Mouse (Mus musculus) left cerebral cortex, postnatal 4 days (tissue): ENCODE measurements around the gene Dpf2. TPM values are rescaled to one million over a fixed set of nuclear protein-coding genes. Genes with fewer than 3 reads are reported as not detected.

Source experiments
- DNase-seq: peaks from one replicate; pipeline ENCODE4 v3.0.0-alpha.2; 2022
- intact Hi-C: fragments of 180-260 bp; cut with DNase I; formaldehyde crosslinking; loops from one replicate; pipeline ENCODE4 v1.15.1; 2025
- total RNA-seq, 2 experiments: library from RNA; stranded (reverse); gene quantifications; 2 replicates each; pipeline ENCODE4 v1.2.3; 2021

Gene Dpf2
- total RNA-seq = 10 to 100 TPM; 76.1 to 84.1 TPM

DNA sequence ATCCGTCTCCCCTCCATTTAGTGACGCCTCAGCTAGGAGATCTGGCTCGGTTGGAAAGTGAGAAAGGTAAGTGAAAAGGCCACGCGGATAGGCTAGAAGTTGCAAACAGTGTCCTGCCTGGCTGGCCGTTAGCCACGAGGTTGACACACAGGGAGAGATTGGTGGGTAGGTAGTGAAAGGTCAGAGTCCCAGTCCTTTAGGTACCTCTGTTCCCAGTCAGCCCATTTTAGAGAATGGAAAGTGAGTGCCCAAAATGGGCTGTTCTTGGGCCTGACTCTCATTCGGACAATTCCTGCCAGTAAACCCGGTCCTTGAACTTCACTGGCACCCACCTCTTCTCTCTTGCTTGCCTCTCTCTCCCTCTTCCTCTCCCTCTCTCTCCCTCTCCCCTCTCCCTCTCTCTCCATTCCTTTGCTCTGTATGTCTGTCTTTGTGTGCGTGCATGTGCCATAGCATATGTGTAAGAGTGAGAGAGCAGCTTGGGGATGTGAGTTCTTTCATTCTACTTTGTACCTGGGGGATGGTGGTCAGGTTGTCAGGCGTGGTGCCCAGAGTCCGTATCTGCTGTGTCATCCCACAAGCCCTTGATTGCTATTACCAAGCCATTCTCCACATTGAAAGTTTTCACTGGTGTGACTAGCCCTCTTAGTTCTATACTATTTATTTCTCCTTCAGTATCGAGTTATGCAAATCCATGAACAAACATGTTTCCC, at the start of gene Dpf2:
TSS of gene Dpf2 (minus strand) at position 4 of the 713 bp plus-strand sequence.
- intact Hi-C loops = no loop called here
- DNase-seq = no peak

DNA sequence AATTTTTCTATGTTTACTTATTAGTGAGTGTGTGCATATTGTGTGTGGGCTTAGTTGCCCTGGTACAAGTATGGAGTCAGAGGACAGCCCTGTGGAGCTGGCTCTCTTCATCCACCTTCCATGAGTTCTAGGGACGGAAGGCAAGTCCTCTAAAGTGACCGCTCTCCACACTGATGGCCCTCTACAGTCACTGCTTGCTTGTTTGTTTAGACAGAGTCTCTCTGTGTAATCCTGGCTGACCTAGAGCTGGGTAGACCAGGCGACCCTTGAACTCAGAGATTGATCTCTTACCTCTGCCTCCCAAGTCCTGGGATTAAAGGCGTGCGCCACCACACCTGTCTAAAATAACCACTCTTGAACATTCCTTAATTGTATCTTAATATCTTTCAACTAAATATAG, 44.6 kb upstream of the Dpf2 start:
- DNase-seq = no peak
- intact Hi-C loops = loop anchor here (5.0 kb wide), 1 partner anchor 35 kb away; the partner anchor contains the start of gene Cdc42ep2

DNA sequence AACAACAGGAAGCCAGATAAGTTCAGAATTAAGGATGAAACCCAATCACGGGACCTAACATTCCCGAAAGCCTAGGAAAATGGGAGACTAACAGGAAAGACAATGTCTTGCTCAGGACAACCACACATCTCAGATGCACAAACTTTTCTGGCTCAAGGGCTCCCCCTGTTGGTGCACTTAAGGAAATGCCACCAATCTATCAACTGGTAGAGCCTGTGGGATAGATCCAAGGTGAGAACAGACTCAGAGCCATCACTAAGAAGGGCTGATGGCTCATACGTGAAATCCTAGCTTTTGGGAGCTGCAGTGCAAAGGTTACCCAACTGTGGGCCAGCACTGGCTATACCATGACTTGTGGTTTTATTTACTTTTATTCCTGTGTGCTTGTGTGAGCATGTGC, 43.9 kb upstream of the Dpf2 start:
- peak; percentile 80 for DNase-seq
- intact Hi-C loops = loop anchor here (5.0 kb wide), 1 partner anchor 34 kb away; the partner anchor contains the start of gene Cdc42ep2

DNA sequence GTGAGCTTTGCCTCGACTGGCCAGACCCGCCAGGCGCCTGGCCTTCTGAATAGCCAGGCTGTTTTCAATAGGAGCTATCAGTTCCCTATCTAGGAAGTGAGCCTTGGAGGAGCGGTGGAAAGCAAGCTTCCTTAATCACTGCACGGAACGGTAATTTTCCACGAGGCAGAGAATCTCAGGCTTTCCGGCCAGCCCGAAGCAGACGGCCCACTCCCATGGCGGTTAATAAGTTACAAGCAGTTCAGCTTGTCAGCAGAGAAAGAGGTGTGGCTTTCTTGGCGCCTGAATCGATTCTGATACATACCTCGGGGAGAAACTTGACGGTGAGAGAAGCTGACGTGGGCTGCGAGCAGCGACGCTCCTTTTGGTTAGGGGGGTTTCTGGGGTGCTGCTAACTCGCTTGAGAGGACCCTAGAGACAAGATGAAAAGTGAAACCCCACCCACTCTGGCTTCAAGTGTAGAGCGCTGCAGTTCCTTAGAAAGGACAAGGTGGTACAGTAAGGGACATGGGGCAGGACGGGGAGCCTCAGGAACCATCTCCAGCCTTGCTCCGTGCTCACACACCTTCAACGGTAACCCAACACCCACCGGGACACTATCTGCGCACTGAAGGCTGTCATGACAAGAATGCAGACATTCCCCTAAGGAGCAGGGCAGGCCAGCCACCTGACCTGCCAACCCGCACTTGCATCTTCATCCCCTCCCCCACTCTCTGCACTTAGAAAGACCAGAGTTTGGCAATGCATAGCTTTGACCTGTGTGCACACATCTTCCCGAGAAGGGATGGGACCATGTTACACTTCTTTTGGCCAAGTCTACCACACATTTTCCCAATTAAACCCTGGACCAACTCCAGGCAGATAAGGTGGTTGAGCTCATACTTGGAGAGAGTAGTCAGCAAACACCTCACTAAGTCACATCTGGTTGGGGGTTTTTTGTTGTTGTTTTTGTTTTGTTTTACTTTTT, 43.2 kb upstream of the Dpf2 start:
- intact Hi-C loops = loop anchor here (5.0 kb wide), 1 partner anchor 34 kb away; the partner anchor contains the start of gene Cdc42ep2

GRCm38 (mm10) chr19:5954936-5955335, 42.1 kb upstream of the Dpf2 start:
- intact Hi-C loops = loop anchor here (5.0 kb wide), 1 partner anchor 33 kb away; the partner anchor contains the start of gene Cdc42ep2

More for the DNA sequence above, 43.2 kb upstream of the Dpf2 start:
- DNase-seq = no peak

GRCm38 (mm10) chr19:5954031-5954710, 41.4 kb upstream of the Dpf2 start:
- DNase-seq = no peak
- intact Hi-C loops = no loop called here

More at GRCm38 (mm10) chr19:5954936-5955335, 42.1 kb upstream of the Dpf2 start:
- no peak for DNase-seq

- intact Hi-C loops = no loop called here
- DNase-seq = no peak
Measured at GRCm38 (mm10) chr19:5953201-5953770, 40.5 kb upstream of the Dpf2 start.

DNA sequence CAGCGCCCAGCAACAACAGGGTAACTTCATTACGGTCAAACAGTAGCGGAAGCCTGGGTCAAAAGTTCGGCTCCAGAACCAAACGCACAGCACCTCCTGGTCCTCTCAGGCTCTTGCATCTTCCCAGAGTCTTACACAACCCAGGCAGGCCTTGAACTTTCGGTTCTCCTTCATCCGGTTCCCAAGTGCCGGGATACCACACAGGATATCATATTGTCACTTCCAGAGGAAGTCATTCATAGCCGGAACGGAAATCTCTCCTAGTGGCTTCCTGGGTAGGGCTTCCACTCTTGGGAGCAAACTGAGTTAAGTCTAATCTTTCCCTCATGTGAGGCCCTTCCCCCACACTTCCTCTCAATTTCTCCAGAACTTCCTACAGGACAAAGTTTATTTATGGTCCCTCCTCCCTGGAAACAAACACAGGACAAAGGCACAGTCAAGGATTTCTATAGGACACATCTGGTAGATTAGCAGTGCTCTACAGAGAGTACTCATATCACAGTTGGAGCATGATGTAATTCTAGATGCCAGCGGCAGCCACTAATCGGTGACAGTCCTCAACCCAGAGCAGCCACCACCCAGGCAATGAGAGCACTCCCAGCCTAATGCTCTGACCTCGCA, 39.4 kb upstream of the Dpf2 start:
- no peak for DNase-seq
- intact Hi-C loops = no loop called here

DNA sequence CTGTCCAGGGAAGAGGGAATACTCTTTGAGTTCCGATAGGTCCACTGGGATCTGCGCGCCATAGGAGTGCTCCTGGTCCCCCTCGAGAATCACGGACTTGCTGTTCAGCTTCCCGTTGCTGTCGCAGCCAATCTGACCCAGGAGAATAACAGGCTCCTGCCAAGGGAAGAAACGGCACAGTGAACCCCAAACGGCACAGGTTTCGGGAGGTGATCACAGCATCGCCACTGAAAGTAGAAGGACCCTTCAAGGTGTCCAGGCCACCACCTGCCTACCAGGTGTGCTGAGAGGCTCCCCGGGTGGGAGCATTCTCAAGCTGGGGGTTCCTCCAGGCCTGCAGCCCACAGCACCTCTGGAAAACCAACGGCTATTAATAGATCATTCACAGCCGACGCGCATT, 38.8 kb upstream of the Dpf2 start:
- intact Hi-C loops = no loop called here
- DNase-seq = no peak

GRCm38 (mm10) chr19:5950218-5950617, 37.4 kb upstream of the Dpf2 start:
- no peak for DNase-seq
- intact Hi-C loops = no loop called here

DNA sequence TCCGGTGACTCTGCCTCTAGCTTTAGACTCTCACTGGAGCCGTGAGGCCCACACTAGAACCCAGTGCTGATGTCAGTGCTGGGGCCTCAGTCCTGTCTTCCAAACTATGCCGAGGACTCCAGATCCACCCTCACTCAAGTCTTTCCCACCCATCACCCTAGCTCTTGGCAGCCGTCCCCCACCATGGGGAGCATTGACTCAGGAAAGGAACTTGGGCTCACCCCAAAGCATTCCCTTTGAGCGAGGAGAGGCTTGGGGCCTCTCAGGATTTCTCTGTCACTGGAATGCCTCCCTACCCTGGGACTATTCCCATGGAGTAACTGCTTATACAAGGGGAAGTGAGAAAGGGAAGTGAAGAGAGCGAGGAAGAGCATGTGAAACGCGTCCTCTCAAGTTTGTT, 33.1 kb upstream of the Dpf2 start:
- DNase-seq = no peak
- intact Hi-C loops = no loop called here

DNA sequence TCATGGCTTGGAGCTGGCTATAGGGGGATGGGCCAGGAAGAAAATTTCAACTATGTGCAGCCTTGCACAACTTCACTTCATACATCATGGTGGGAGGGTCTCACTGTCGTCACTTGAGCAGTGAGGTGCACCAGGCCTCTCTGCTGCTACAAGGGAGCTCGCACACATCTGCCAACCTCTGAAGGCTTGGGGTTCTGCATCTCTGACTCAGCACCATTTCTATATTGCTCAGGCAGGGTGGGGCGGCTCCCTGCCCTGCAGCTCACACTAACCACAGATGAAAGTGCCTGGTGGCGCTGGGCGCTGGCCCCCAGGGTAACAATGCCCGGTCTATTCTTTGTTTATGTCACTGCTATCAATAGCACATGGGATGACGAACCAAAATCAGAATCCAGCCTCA, 32.2 kb upstream of the Dpf2 start:
- no peak for DNase-seq
- intact Hi-C loops = no loop called here

DNA sequence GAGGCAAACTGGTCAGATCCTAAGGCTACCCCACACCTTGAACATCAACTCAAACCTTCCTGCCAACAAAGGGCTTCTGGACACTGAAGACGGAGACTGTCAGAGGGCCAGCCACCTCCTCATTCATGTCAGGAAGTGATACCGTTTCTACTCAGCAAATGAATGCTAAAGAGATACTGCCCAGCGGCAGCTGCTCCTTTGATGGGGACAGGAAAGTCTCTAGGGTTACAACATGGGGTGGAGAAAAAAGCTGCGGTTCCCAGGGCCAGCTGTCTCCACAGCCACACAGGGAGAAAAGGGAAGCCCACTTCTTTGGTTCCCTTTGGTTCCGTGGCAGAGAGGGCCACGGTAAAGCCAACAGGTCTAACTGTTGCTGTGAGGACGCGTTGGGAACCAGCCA, 31.3 kb upstream of the Dpf2 start:
- intact Hi-C loops = no loop called here
- DNase-seq = no peak

GRCm38 (mm10) chr19:5943404-5943803, 30.6 kb upstream of the Dpf2 start:
- intact Hi-C loops = no loop called here

GRCm38 (mm10) chr19:5942581-5942980, 29.8 kb upstream of the Dpf2 start:
- DNase-seq = no peak
- intact Hi-C loops = no loop called here

More at GRCm38 (mm10) chr19:5943404-5943803, 30.6 kb upstream of the Dpf2 start:
- no peak for DNase-seq

DNA sequence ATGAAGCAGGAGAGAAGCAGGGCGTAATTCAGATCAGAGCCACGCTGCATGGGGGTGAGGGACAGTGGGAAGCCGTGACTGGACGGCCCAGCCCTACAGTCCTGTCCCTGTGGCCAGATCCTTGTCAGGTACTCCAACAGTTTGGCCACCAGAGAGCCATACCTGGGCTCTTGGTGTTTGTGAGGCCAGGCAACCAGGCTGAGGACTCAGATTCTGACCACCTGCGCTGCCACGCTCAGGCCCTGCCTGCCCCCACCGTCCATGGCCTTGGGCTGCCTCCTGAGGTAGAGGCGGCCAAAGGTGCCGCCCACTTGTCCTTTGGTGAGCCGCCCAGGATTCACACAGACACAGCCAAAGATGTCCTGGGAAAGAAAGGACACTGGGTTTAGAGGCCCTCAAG, 27.8 kb upstream of the Dpf2 start:
- DNase-seq = no peak
- intact Hi-C loops = no loop called here

DNA sequence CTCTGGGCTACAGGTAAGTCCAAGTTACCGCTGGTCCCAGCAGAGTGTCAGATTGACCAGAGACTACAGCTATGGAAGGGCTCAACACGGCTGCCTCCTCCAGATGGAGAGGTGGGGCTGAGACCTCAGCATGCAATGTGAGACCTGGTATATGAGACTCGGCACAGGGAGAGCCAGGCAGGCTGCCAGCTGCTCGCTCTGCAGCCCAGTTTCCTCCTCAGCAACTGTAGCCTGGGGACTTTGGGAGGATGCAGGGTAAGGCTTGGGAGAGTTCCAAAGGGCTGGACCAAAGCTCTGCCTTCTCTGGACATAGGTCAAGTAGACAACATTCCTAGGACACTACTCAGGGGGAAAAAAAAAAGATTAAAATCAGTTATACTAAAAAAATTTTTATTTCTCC, 27.4 kb upstream of the Dpf2 start:
- DNase-seq = peak; percentile 90
- intact Hi-C loops = no loop called here

GRCm38 (mm10) chr19:5939715-5940114, 26.9 kb upstream of the Dpf2 start:
- intact Hi-C loops = no loop called here
- DNase-seq = no peak

DNA sequence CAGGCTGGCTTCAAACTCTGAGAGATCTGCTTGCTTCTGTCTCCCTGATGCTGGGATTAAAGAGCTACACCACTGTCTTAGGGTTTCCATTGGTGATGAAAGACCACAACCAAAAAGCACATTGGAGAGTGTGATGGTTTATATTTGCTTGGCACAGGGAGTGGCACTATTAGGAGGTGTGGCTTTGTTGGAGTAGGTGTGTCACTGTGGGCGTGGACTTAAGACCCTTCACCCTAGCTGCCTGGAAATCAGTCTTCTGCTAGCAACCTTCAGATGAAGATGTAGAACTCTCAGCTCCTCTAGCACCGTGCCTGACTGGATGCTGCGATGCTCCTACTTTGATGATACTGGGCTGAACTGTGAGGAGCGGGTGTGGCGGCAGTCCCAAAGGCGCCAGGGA, 25.7 kb upstream of the Dpf2 start:
- intact Hi-C loops = no loop called here
- DNase-seq = no peak

- intact Hi-C loops = no loop called here
- no peak for DNase-seq
Measured at GRCm38 (mm10) chr19:5937836-5938406, 25.1 kb upstream of the Dpf2 start.
